Mouse (Mus musculus) kidney, embryonic 16.5 days (tissue): ENCODE data around the gene Dcst2. TPM values are rescaled to one million over a fixed set of nuclear protein-coding genes. Genes with fewer than 3 reads are reported as not detected.
A peak's percentile ranks its signal among the peaks of the same experiment; 100 is the strongest.

Experiments
- ATAC-seq: fragments of 200-750 bp; cut with Nextera tagmentation; 2 replicates; pipeline ENCODE4 v1.8.0; 2017; ENCODE audit warnings: moderate TSS enrichment; ENCODE audit not compliant: low FRiP score, low TSS enrichment
- H3K27ac ChIP-seq: fragments of 300-500 bp; sonication (generic); 2 replicates; pipeline ENCODE4 v1.5.1; 2014; ENCODE audit warnings: low read length
- H3K27me3 ChIP-seq: fragments of 300-500 bp; sonication (generic); 2 replicates; pipeline ENCODE4 v1.6.1; 2014; ENCODE audit warnings: low read length, control low read depth, mixed read lengths; ENCODE audit not compliant: insufficient read depth
- H3K36me3 ChIP-seq: fragments of 300-500 bp; sonication (generic); 2 replicates; pipeline ENCODE4 v1.6.1; 2014; ENCODE audit warnings: low read length, control low read depth, mixed read lengths; ENCODE audit not compliant: insufficient read depth
- H3K4me1 ChIP-seq: fragments of 300-500 bp; sonication (generic); 2 replicates; pipeline ENCODE4 v1.6.1; 2014; ENCODE audit warnings: low read length, control low read depth, mixed read lengths; ENCODE audit not compliant: insufficient read depth
- H3K4me2 ChIP-seq: fragments of 300-500 bp; sonication (generic); replicated peaks from 2 replicates; pipeline ENCODE4 v1.6.1; 2014; ENCODE audit warnings: low read depth, low read length
- H3K4me3 ChIP-seq: fragments of 300-500 bp; sonication (generic); 2 replicates; pipeline ENCODE4 v1.5.1; 2014; ENCODE audit warnings: mild to moderate bottlenecking, low read length
- H3K9ac ChIP-seq: fragments of 300-500 bp; sonication (generic); replicated peaks from 2 replicates; pipeline ENCODE4 v1.6.1; 2014; ENCODE audit warnings: low read length
- H3K9me3 ChIP-seq: fragments of 300-500 bp; sonication (generic); 2 replicates; pipeline ENCODE4 v1.6.1; 2016; ENCODE audit warnings: low read length, control low read depth
- WGBS: fragments of 180-500 bp; shearing (Covaris S2); extraction: QIAGEN DNeasy Blood & Tissue Kit; methylation state at CpG from one replicate; pipeline ENCODE4 v1.1.7; 2014; 5-methylcytosine and 5-hydroxymethylcytosine counted together
- polyA plus RNA-seq: library from polyadenylated mRNA; unstranded; fragments of >200 nt; fragmentation: Nextera tagmentation; extraction: Ambion mirVana; gene quantifications from 2 replicates; pipeline ENCODE4 v1.2.1, GENCODE M21; 2015

Gene Dcst2
- polyA plus RNA-seq, 1 experiment from 2014 or later, result 0.35 TPM

GRCm38 (mm10) chr3:89319591-89320350 is 42.0 kb upstream of the Dcst2 start:
- Histone ChIP-seq H3K9me3 (no peaks in the 10 kb centered on the region), H3K27me3 (peaks cover 20% of the 10 kb centered on the region), H3K36me3 (no peaks in the 10 kb centered on the region), H3K4me2 (peak overlapping the region; percentile 79), H3K9ac (peak overlapping the region; percentile 63), H3K27ac (no peak overlapping the region), H3K4me3 (peak overlapping the region; percentile 63), H3K4me1 (peaks cover 56% of the 10 kb centered on the region)
- no peak for ATAC-seq
- WGBS, result under 1% methylated on average over 47 of the region's 58 CpGs

GRCm38 (mm10) chr3:89320581-89321182 is 41.1 kb upstream of the Dcst2 start:
- H3K9ac ChIP-seq, result peak overlapping the region; percentile 68
- peaks cover 48% of the 10 kb centered on the region for H3K4me1 ChIP-seq
- peak overlapping the region; percentile 63 for H3K4me3 ChIP-seq
- no peaks in the 10 kb centered on the region for H3K36me3 ChIP-seq
- no peak for ATAC-seq
- H3K27ac ChIP-seq, result no peak overlapping the region
- 0% methylated on average over 41 of the region's 41 CpGs for WGBS
- peaks cover 20% of the 10 kb centered on the region for H3K27me3 ChIP-seq
- H3K4me2 ChIP-seq, result peak overlapping the region; percentile 79
- H3K9me3 ChIP-seq, result no peaks in the 10 kb centered on the region

GRCm38 (mm10) chr3:89321183-89322130 is 40.3 kb upstream of the Dcst2 start:
- peaks cover 40% of the 10 kb centered on the region for H3K4me1 ChIP-seq
- under 1% methylated on average over 53 of the region's 66 CpGs for WGBS
- peak overlapping the region; percentile 68 for H3K9ac ChIP-seq
- peak overlapping the region; percentile 63 for H3K4me3 ChIP-seq
- peak; percentile 11; the same call in 1 of the 2 replicates for ATAC-seq
- H3K27ac ChIP-seq, result no peak overlapping the region
- H3K4me2 ChIP-seq, result peak overlapping the region; percentile 79
- H3K9me3 ChIP-seq, result no peaks in the 10 kb centered on the region
- no peaks in the 10 kb centered on the region for H3K36me3 ChIP-seq
- peaks cover 20% of the 10 kb centered on the region for H3K27me3 ChIP-seq

GRCm38 (mm10) chr3:89322131-89322500 is 39.7 kb upstream of the Dcst2 start:
- Histone ChIP-seq H3K9ac (peak overlapping the region; percentile 68), H3K4me3 (peak overlapping the region; percentile 63), H3K36me3 (no peaks in the 10 kb centered on the region), H3K27me3 (peaks cover 20% of the 10 kb centered on the region), H3K4me2 (peak overlapping the region; percentile 79), H3K4me1 (peaks cover 40% of the 10 kb centered on the region), H3K9me3 (no peaks in the 10 kb centered on the region), H3K27ac (no peak overlapping the region)
- under 1% methylated on average over 14 of the region's 14 CpGs for WGBS
- ATAC-seq, result no peak

GRCm38 (mm10) chr3:89322514-89323165 is 39.1 kb upstream of the Dcst2 start, which contains the start of gene Efna3:
TSS of gene Efna3 (minus strand) at chr3:89322965.
- Histone ChIP-seq H3K27me3 (peaks cover 20% of the 10 kb centered on the region), H3K9ac (peak within 1 kb of the TSS; percentile 68)

GRCm38 (mm10) chr3:89325882-89326281 is 35.9 kb upstream of the Dcst2 start:
- Histone ChIP-seq H3K27ac (no peak overlapping the region), H3K9ac (no peak overlapping the region), H3K27me3 (peaks cover 3% of the 10 kb centered on the region), H3K4me3 (no peak overlapping the region), H3K36me3 (no peaks in the 10 kb centered on the region), H3K4me1 (peaks cover 35% of the 10 kb centered on the region), H3K4me2 (no peak overlapping the region), H3K9me3 (no peaks in the 10 kb centered on the region)
- ATAC-seq, result no peak
- 96% methylated on average over 8 of the region's 8 CpGs for WGBS

More at GRCm38 (mm10) chr3:89322514-89323165, 39.1 kb upstream of the Dcst2 start, which contains the start of gene Efna3:
- Histone ChIP-seq H3K4me2 (peak within 1 kb of the TSS; percentile 79), H3K9me3 (no peaks in the 10 kb centered on the region), H3K27ac (no peak within 1 kb of the TSS), H3K36me3 (no peaks in the 10 kb centered on the region), H3K4me3 (peak within 1 kb of the TSS; percentile 63), H3K4me1 (peaks cover 46% of the 10 kb centered on the region)
- under 1% methylated on average over 46 of the region's 53 CpGs for WGBS
- ATAC-seq, result peak; percentile 24; the same call in 1 of the 2 replicates

GRCm38 (mm10) chr3:89327371-89327870 is 34.4 kb upstream of the Dcst2 start:
- no peak for ATAC-seq
- Histone ChIP-seq H3K4me2 (no peak overlapping the region), H3K4me1 (peaks cover 33% of the 10 kb centered on the region), H3K9me3 (no peaks in the 10 kb centered on the region), H3K9ac (no peak overlapping the region), H3K36me3 (no peaks in the 10 kb centered on the region), H3K27me3 (0 out of 2 replicates have a peak, but pooled peaks cover 3% of the 10 kb centered on the region), H3K27ac (no peak overlapping the region), H3K4me3 (no peak overlapping the region)
- 20% methylated on average over 9 of the region's 9 CpGs for WGBS

- Histone ChIP-seq H3K4me3 (no peak overlapping the region), H3K36me3 (peaks cover 9% of the 10 kb centered on the region), H3K9ac (no peak overlapping the region), H3K9me3 (no peaks in the 10 kb centered on the region), H3K27me3 (0 out of 2 replicates have a peak, but pooled peaks cover 3% of the 10 kb centered on the region), H3K4me1 (peaks cover 38% of the 10 kb centered on the region), H3K27ac (no peak overlapping the region), H3K4me2 (no peak overlapping the region)
- 16% methylated on average over 4 of the region's 4 CpGs for WGBS
- ATAC-seq, result no peak
Observed at GRCm38 (mm10) chr3:89328623-89329022, 33.2 kb upstream of the Dcst2 start.

- Histone ChIP-seq H3K27me3 (0 out of 2 replicates have a peak, but pooled peaks cover 3% of the 10 kb centered on the region), H3K9me3 (no peaks in the 10 kb centered on the region), H3K9ac (no peak overlapping the region), H3K4me2 (no peak overlapping the region), H3K4me1 (peaks cover 38% of the 10 kb centered on the region), H3K36me3 (peaks cover 24% of the 10 kb centered on the region), H3K4me3 (no peak overlapping the region), H3K27ac (no peak overlapping the region)
- WGBS, result 52% methylated on average over 3 of the region's 3 CpGs
- ATAC-seq, result no peak
Observed at GRCm38 (mm10) chr3:89330346-89330745, 31.4 kb upstream of the Dcst2 start.
